ENCODE assay signal across 9 mouse cellular contexts in genomic region chr1:175492683-175493043, GRCm38 (mm10). TPM values are rescaled to one million over a fixed set of nuclear protein-coding genes. Genes with fewer than 3 reads are reported as not detected.
DNase-seq lines count a peak whose midpoint lies in the region; ATAC-seq and TF ChIP-seq lines count a peak whose summit lies in the region.
"Had no signal": no experiment of that assay in that cellular context is flagged by ENCODE, and none has a peak within 500 bp of the region (broad histone marks: within the 10 kb centered on the region; RNA-seq: fewer than 3 reads in every experiment).

No protein-coding gene starts in this region.

- DNase-seq in frontal cortex, postnatal 14 days (ENCODE audit: low spot score in 2 of 2), result no peak
- no peak for DNase-seq in liver, postnatal 0 days
- DNase-seq in adrenal gland, adult 8-10 months, result no peak
- DNase-seq in right cerebral cortex, postnatal 4 days, result no peak
- no peak for DNase-seq in urinary bladder, postnatal 25 days (ENCODE audit: low spot score)

- no peak for TF ChIP-seq CTCF in E14TG2a.4 (conservative IDR thresholded peaks at IDR 0.05; ENCODE audit: low read length)
- no peak for TF ChIP-seq CTCF in liver, postnatal 0 days (IDR thresholded peaks at IDR 0.05; ENCODE audit: low read depth)

- TF ChIP-seq EP300 in liver, postnatal 0 days (IDR thresholded peaks at IDR 0.05; ENCODE audit: low read depth), result no peak

- peak overlapping the region; percentile 83 for H3K27ac ChIP-seq in forebrain, embryonic 15.5 days (replicated peaks)
- H3K27ac ChIP-seq in liver, postnatal 0 days (ENCODE audit: low read depth), result no peak overlapping the region
- H3K27ac ChIP-seq: macrophage had no signal

- H3K9me3 ChIP-seq in E14TG2a.4 (ENCODE audit: low read length), result no peaks in the 10 kb centered on the region
- H3K9me3 ChIP-seq in forebrain, embryonic 15.5 days, result no peaks in the 10 kb centered on the region
- no peaks in the 10 kb centered on the region for H3K9me3 ChIP-seq in liver, postnatal 0 days (ENCODE audit: low read length)

- H3K4me2 ChIP-seq in forebrain, embryonic 15.5 days (replicated peaks), result peak overlapping the region; percentile 86
- peak overlapping the region; percentile 84 for H3K4me2 ChIP-seq in liver, postnatal 0 days (ENCODE audit: low read depth, low read length)

- peak overlapping the region; percentile 83 for H3K9ac ChIP-seq in forebrain, embryonic 15.5 days (replicated peaks)
- H3K9ac ChIP-seq in liver, postnatal 0 days (replicated peaks), result no peak overlapping the region

- H3K27me3 ChIP-seq in E14TG2a.4 (ENCODE audit: insufficient read depth, low read length), result peaks cover 35% of the 10 kb centered on the region
- H3K27me3 ChIP-seq in forebrain, embryonic 15.5 days, result no peaks in the 10 kb centered on the region
- peaks cover 20% of the 10 kb centered on the region for H3K27me3 ChIP-seq in liver, postnatal 0 days (ENCODE audit: insufficient read depth, low read length)

- ATAC-seq in frontal cortex, adult (ENCODE audit: low TSS enrichment), result peak; percentile 24
- ATAC-seq in forebrain, embryonic 15.5 days (replicated peaks), result peak; percentile 85; the same call in 1 of the 2 replicates
- no peak for ATAC-seq in liver, postnatal 0 days

- peaks cover 4% of the 10 kb centered on the region; the same call in 1 of the 2 replicates for H3K4me1 ChIP-seq in E14TG2a.4 (replicated peaks; ENCODE audit: low read depth, low read length)
- H3K4me1 ChIP-seq in forebrain, embryonic 15.5 days, result peaks cover 12% of the 10 kb centered on the region
- no peaks in the 10 kb centered on the region for H3K4me1 ChIP-seq in liver, postnatal 0 days (ENCODE audit: insufficient read depth)

- WGBS in forebrain, embryonic 15.5 days, result 0% methylated on average over 11 of the region's 11 CpGs
- 6% methylated on average over 11 of the region's 11 CpGs for WGBS in liver, postnatal 0 days (ENCODE audit: insufficient replicate concordance)

- no peaks in the 10 kb centered on the region for H3K36me3 ChIP-seq in E14TG2a.4 (ENCODE audit: insufficient read depth, low read length)
- H3K36me3 ChIP-seq in forebrain, embryonic 15.5 days, result no peaks in the 10 kb centered on the region
- no peaks in the 10 kb centered on the region for H3K36me3 ChIP-seq in liver, postnatal 0 days (replicated peaks; ENCODE audit: insufficient read depth, low read length)

- H3K4me3 ChIP-seq in E14TG2a.4 (replicated peaks; ENCODE audit: low read length), result peak overlapping the region; percentile 83
- H3K4me3 ChIP-seq in forebrain, embryonic 15.5 days, result peak overlapping the region; percentile 86
- peak overlapping the region; percentile 53 for H3K4me3 ChIP-seq in liver, postnatal 0 days (ENCODE audit: low read depth, low read length)

RNA-seq across cellular contexts. Expression of gene Rgs7, which starts 0.4 kb away (rescaled TPM):
- polyA plus RNA-seq in forebrain, embryonic 15.5 days (2015; fragmentation: Nextera tagmentation; extraction: Ambion mirVana), result 16.8 and 18.9 TPM in 2 replicates
- not detected in 2 replicates for polyA plus RNA-seq in liver, postnatal 0 days (2015; fragmentation: Nextera tagmentation; extraction: Ambion mirVana)
- total RNA-seq in adrenal gland, adult 8-10 months (2022), result 10 to 100 TPM in 3 of 4 experiments, 1 to 10 TPM in 1; 6.8 to 13.3 (median 11.3) TPM
- polyA plus RNA-seq: macrophage had no signal

Comparison
In these comparisons a context has a peak if more than half of its experiments do, and no peak if none do; other contexts are left out.
1. RNA of gene Rgs7, which starts 0.4 kb away (polyA plus RNA-seq): 16.8 to 18.9 TPM in forebrain, embryonic 15.5 days; not detected in liver, postnatal 0 days; every median in the first group is over 10 times any median in the second.
2. Peak in every context shown above with its lines, with median percentiles within 50 percentile points of each other: H3K4me3 ChIP-seq.